Mouse (Mus musculus) kidney, adult 11 months (tissue): ENCODE measurements around the gene Ccdc69.

Experiments
- DNase-seq: peaks from one replicate; pipeline ENCODE4 v3.0.0; 2022

The Ccdc69 gene

GRCm38 (mm10) chr11:55033040-55033660 is 44.8 kb downstream of the Ccdc69 start, which contains the start of gene Anxa6:
TSS of gene Anxa6 (minus strand) at chr11:55033445.
- peak; percentile 80 for DNase-seq

DNA sequence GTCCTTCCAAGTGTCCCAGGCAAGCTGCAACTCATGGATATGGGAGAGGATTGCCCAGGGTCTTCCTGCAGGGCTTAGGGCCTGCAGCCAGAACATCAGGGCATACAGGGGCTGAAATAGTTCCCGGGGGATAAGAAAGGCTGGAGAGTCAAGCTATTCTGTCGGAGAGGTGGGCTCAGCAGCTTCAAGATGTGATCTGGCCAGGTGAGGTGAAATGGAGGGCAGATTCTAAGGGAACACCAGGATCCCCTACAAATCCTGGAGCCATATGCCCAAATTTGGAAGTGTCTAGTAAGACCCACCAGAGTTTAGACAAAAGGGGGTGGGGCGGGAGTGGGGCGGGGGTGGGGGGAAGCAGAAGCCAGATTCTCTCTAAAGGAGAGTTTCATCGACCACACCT is 45.6 kb downstream of the Ccdc69 start:
- no peak for DNase-seq

- DNase-seq = no peak
Measured at GRCm38 (mm10) chr11:55031991-55032280, 46.0 kb downstream of the Ccdc69 start.

- DNase-seq = no peak
Measured at GRCm38 (mm10) chr11:55031211-55031990, 46.5 kb downstream of the Ccdc69 start.

GRCm38 (mm10) chr11:55028509-55028908 is 49.4 kb downstream of the Ccdc69 start:
- DNase-seq = peak; percentile 40

DNA sequence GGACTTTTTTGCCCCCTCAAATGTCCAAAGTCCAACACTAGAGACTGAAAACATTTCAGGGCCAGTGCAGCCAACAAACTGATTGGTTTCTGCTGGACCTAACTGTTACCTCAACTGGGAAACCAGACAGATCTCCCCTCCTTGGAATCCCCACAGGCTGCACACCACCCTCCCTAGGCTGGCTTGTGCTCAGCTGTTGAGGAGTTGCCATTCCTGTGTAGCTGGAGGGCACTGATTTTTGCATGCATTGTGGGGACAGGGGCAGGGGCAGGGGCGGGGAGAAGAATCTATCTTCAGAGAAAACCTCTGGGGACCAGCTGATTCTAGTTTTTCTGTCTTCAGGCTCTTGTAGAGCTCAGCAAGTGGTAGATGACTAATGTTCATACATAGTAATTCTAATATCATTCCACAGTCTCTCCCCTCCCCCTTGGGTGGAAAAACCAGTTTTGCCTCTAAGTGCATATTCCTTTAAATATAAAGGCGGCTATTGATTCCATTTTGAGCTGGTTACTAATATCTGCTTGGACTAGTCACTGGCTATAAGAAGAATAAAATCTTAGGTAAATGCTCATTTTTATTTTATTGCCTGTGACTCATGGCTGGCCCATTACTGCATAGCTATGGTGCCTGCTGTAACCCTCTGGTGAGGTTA is 50.6 kb downstream of the Ccdc69 start:
- DNase-seq = no peak

- DNase-seq = peak; percentile 32
Measured at GRCm38 (mm10) chr11:55025896-55026295, 52.0 kb downstream of the Ccdc69 start.

DNA sequence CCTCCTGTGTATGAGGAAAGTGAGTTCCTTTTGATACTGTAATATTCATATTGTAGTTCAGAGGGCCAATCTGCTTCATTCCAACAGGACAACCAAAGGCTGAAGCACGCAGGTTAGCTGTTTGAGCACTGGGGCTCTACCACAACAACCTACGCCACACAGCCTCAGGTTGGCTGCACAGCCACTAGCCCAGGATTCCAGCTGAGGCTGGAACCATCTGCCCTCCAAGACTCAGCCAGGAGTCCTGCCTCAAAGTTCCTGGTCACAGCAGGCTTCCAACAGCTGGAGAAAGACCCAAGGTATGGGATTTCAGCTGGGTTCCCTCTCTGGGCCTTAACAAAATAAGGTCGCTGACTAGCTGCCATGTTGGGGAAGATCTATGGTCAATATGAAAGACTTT is 54.3 kb downstream of the Ccdc69 start:
- DNase-seq = peak; percentile 23

DNA sequence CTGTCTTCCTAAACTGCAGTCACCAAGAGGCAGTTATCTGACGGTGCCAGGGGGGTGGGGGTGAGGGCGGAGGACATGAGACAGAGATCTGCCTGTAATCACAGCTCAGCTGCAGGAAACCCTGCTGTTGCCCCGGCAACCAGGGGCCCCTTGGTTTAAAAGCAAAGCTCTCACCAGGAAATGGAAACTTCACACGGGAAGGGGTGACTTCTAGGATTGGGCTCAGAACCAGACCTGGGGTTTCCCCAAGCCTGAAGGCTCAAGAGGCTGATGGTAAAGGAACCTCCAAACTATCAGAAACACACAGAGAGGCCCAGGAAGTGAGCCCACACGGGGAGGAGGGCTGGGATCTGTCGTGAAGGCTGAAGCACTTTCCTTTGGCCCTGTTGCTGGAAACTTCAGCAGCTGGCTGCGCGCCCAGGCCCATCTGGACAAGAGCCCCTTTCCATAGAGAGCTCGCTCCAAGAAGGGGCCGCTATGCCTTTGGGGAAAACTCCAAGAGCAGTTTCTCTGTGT is 54.8 kb downstream of the Ccdc69 start:
- peak; percentile 76 for DNase-seq

DNA sequence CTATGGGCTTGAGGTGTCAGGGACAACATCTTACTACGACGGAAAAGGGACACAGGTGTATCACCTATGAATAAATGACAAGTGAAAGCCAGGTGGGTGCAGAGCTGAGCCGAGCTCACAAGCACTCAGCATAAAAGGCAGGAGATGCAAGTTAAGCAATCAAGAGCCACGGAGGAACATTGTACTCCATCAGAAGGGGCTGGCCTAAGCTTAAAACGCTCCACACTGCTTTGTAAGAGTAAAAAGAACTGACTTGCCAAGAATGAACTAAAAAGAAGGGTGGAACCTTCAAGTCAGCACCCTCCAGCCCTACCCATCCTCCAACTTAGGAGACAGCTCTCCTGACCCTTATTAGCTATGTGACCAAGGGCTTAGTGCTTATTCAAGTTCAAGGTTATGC is 55.4 kb downstream of the Ccdc69 start:
- DNase-seq = no peak

DNA sequence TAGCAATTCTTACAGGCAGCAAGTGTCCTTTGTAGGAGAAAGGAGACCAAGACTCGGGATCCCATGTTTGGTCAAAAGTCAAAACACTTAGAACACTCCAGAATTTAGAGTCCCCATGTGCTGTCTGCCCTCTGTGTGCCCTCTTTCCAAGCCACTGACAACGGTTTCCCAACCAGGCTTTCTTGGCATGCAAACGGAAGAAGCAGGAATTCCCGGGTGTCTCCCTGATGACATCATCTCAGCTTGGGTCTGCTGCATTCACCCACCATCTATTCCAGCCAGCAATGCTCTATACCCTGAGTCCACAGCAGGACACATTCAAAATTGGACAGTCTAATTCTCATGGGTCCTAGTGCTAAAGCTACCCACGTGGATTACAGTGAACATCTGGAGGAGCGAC is 56.1 kb downstream of the Ccdc69 start:
- DNase-seq = no peak

DNA sequence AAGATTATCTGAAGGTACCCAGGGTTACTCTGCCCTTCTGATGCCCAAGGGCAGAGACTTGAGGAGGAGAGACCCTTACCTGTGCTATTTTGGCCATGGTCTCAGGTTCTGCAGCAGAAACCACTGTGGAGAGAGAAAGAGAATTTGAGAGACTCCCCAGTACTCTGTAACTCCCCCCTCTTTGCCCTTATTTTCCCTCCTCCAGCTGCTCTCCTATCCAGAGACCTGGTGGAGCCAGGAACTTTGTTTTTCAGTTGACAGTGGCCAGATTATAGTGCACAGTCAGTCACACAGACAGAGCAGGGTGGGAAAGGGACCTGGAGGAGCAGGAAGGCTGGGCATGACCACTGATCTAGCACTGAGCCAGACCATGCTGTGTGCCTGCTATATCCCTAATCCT is 56.5 kb downstream of the Ccdc69 start:
- no peak for DNase-seq

DNA sequence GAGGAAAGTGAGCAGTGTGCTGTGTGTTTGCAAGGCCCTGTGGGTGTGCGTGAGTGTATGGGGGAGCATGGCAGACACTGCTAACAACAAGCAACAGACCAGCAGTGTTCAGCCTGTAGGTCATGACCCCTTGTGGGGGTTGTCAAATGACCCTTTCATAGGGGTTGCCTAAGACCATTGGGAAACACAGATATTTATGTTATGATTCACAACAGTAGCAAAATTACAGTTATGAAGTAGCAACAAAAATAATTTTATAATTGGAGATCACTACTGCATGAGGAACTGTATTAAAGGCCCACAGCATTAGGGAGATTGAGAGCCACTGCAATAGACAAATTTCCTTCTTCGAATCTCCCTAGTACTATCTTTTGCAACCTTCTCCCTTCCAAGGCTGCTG is 58.2 kb downstream of the Ccdc69 start:
- no peak for DNase-seq

DNA sequence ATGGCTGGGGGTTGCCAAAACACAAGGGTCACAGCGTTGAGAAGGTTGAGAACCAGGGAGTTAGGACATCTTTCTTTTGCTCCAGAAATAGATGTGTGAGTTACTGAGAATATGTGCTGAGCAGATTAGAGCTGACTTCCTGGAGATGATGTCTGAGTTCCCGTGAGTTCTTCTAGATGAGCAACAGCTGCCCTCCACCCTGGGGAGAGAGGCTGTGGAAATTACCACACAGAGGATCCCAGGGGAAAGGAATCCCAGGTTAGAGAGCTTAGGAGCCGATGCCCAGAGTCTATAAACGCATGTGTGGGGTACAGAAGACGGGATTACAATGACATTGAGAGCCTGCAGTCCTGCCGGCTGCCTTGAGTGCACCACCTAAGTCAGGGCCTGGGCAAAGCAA is 59.9 kb downstream of the Ccdc69 start:
- no peak for DNase-seq

- DNase-seq = no peak
Measured at GRCm38 (mm10) chr11:55017201-55017600, 60.7 kb downstream of the Ccdc69 start.

DNA sequence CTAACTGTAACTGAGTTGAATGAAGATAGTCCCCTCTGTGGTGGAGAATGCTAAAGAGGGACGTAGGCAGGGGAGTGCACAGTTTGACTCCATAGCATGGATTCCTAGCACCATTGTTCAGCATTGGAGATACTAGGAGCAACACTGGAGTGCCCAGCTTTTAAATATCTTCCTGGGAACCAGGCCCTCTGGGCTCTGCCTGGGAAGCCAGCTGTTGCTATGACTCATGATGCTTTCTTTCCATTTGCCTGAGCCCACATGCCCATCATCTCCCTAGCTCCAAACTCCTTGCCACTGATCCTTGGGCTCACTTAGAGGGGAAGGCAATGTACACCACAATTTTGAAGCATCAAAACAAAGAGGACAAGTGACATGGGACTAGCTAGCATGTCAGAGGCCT is 61.2 kb downstream of the Ccdc69 start:
- no peak for DNase-seq

DNA sequence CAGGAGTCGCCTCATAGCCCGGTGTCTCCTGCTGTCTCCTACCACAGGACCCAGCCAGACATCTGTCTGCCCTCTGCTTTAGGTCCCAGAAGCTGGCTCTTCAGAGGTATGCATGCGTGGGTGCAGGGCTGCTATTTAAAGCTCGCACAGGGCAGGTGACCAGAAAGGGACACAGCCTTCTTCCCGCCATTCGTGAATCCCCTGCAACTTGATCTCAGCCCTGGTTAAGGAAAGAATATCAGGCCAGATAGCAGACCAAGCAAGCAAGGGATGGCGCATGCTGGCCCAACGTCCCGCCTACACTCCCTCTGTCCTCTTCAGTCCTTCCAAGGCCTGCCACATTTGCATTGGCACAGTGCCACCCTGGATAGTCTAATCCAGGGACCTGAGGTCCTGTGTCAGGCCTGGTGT is 62.1 kb downstream of the Ccdc69 start:
- DNase-seq = peak; percentile 40

GRCm38 (mm10) chr11:55015264-55015663 is 62.7 kb downstream of the Ccdc69 start:
- DNase-seq = no peak

DNA sequence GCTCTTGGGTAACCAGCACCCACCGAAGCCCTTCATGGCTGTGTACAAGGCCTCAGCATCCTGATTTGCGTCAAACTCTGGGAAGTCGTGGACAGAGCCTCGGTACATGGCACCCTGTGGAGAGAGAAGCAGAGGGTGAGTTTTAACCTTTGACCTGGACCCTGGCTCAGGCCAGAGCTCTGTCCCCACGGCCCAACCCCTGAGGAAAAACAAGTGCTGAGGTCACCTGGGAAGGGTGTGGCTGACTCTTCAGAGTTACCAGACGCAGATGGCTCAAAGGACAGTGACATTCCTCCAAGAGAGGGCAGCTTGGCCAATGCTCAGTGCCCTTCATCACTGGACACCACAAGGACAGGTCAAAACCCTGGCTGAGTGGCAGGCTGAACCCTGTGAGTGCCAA is 64.1 kb downstream of the Ccdc69 start:
- peak; percentile 35 for DNase-seq

- peak; percentile 49 for DNase-seq
Measured at GRCm38 (mm10) chr11:55012551-55013521, 65.1 kb downstream of the Ccdc69 start.

DNA sequence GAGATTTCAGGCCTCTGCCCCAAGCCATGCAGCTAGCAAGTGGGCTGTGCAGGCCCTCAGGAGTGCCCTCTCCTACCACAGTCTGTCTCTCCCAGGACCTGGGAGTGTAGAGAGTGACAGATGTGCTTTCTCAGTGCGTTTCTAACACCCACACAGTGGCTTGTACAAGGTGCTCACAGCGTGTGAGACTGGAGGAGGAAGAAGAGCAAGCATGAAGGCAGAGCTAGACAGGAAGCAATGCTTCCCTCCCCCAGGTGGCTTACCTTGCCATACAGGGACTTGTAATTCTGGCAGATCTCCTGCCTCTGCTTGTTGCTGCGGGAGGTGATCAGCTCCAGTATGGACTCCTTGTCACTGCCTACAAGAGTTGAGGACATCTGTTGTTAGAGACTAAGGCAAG is 66.5 kb downstream of the Ccdc69 start:
- DNase-seq = no peak

DNA sequence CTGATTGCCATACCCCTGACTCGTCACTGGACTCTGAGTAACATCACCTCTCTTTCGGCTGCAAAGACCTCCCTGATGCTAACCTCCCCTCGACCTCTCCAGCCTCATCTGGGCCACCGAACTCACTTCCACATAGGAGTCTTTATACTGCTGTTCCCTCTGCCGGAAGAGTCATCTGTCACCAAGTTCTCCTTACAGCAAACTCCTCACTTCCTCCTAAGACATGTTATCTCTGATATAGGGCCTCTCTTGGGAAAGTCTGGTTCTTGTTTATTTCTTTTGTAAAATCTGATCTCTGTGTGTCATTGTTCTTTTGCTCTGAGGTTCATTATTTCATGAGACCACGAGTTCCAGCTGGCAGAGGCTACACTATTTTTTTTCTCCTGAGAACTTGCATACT is 69.7 kb downstream of the Ccdc69 start:
- no peak for DNase-seq

- DNase-seq = no peak
Measured at GRCm38 (mm10) chr11:55005684-55006083, 72.2 kb downstream of the Ccdc69 start.
